Mouse (Mus musculus) neural tube, embryonic 10.5 days (tissue): Measurements from ENCODE around the gene Zfp990.
"Not testable (repeated sequence)": the region's sequence is repeated elsewhere in the genome, so short reads cannot be mapped to it uniquely, and the experiment has no call there.

Experiments
- DNase-seq: peaks from one replicate; pipeline ENCODE4 v3.0.0-alpha.2; 2017; ENCODE audit warnings: low spot score; ENCODE audit errors: extremely low spot score

Gene Zfp990

GRCm38 (mm10) chr4:145586046-145586445 is 75.5 kb downstream of the Zfp990 start:
- DNase-seq, result not testable (repeated sequence)
